Mouse (Mus musculus) CH12F3 (cell line): ENCODE data around the gene Best1.

ENCODE experiments used
- in situ Hi-C: fragments of 300-500 bp; cut with MboI; formaldehyde crosslinking; loops from 2 replicates; pipeline ENCODE4 v1.14.3; 2020; ENCODE audit warnings: low sequenced_read_pairs

Best1 gene

GRCm38 (mm10) chr19:9968081-9968787 is 33.2 kb downstream of the Best1 start:
- in situ Hi-C loops: no loop called here

DNA sequence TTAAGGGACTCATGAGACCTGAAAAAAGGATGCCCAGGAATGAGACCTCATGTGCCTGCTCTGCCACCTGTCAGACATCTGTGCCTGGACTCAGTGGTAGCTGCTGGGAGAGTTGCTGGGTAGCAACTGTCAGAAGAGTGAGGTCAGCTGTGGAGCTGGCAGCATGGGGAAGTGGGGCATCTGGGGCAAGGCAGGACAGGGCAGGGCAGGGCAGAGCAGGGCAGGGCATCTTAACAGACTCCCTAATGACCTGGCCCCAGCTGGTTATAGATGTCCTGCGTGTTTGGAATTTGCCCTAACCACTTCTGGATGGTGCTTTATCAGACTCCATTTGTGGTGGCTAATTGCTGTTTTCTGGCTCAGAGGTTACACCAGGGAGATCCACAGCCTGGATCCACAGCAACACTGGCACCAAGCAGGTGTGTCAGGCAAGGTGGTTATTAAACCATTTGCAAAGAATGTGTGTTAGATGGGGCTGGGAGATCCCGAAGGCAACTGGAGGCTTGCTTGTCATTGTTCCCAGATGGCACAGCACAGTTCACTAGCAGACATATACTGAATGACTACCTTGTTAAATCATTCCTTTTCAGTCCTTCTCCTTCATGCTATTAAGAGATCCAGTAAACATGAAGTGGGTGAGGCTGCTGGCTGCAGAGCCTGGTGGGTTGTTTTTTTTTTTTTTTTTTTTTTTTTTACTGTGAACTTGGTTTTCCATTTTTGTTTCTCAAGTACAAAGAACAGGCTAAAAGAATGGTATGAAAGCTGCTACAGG is 35.2 kb downstream of the Best1 start:
- in situ Hi-C loops: no loop called here

DNA sequence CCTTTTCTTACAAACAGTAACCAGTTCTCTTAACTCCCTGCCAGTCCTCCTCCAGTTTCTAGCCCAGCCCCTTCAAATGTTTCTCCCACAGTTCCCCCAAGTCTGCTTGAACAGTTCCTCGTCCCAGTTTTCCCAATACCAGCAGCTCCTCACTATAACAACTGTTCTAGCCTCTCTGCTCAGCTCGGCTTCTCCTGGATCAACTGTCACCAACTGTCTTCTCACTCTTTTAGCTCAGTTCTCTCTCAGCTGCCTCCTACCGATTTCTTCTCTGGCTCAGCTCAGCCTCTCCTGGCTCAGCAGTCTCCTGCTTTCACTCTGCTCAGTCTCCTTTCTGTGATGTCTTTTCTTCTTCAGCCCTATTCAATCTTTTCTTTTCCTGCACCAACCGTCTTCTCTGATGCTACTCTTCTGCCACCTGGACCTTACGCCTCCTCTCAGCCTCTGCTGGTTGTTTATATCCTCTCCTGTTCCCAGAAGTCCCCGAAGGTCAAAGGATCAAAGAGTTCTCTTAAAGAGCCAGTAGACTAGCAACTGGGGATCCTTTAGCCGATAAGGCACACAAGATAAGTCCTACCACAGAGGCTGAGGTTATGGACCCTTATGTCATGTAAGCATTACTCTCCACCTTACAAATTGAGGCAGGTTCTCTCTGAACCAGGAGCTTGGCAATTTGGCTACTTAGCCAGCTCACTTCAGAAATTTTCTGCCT is 37.1 kb downstream of the Best1 start:
- in situ Hi-C loops: no loop called here

- in situ Hi-C loops: no loop called here
These were observed 40.7 kb downstream of the Best1 start for GRCm38 (mm10) chr19:9960769-9961168.

- in situ Hi-C loops: no loop called here
These were observed 43.5 kb downstream of the Best1 start for GRCm38 (mm10) chr19:9957965-9958364.

DNA sequence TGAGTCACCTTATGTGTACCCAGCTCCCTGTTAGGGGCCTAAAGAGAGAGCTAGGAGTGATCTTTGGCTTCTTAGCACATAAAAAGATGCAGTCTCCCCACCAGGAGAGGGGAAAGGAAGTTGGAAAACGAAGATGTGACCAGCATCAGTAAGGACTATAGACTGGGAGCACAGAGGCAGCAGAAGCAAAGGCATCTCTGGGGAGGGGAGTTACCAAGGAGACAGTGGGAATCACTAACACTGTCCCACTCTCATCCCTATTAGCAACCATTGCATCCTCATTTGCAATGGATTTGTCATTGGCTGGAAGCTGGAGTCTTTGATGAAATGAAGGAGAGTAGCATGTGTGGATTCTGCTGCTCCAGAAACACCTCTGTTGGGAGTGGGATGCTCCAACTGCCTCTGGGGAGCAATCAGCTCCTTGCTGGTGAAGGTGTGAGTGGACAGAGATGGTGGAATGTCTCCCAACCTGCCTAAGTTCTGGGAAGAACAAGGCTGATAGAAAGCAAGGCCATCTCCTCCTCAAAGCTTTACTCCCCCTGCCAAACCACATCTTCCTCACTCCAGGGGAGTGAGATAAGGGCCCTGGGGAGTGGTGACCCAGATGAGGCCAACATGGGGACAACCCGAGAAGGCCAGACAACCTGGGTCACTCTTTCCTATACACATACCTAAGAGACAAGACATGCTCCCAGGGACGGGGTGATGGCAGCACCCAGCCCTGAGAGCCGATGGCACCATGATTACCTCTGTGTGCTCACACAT is 44.6 kb downstream of the Best1 start:
- in situ Hi-C loops: no loop called here

DNA sequence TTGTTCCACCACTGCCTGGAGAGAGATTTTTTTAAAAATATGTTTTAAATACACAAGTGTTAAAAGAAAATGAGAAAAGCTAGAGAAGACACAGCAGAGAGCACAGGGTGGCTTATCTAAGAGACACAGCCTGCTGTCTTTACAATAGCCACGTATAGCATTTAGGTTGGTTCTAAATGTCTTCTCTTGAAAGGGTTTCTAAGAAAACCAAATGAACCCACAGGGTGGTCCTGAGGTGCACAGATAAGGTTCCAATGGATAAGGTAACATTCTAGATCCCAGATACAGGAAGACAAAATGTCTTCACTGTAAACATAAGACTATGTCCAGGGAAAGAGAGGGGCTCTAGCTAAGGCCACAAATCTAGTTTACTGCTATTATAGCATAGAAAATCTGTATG is 46.0 kb downstream of the Best1 start:
- in situ Hi-C loops: no loop called here

GRCm38 (mm10) chr19:9954811-9955202 is 46.6 kb downstream of the Best1 start:
- in situ Hi-C loops: no loop called here

DNA sequence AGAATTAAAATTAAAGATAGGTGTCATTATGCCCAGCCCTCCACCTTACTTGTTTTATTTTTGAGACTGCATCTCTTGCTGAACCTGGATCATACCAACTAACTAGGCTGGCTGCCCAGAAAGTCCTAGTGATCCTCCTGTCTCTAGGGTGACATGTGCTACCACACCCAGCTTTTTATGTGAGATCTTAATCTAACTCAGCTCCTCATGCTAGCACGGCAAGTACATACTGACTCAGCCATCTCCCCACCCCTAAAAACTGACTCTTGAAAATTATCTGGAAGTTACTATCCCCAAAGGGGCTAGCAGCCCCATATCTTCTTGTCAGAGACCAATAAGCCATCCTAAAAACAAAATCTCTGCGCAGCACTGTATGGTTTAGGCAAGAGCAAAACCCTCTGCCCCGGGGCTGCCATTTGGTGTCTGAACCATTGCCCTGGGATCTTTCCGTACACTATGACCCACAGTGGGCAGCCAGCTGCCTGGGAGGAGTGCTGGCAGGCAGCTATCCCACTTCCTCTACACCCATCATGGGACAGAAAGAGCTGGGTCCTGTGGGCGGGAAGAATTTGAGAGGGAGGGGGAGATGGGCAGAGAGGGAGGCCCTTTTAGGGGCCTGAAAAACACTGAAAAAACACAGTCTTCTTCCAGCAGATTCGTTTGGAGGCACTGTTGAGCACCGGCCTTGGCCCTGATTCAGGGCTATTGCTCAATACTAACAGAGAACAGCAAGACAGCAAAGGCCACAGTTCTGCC is 47.2 kb downstream of the Best1 start:
- in situ Hi-C loops: no loop called here

GRCm38 (mm10) chr19:9952912-9953311 is 48.5 kb downstream of the Best1 start:
- in situ Hi-C loops: no loop called here

GRCm38 (mm10) chr19:9952390-9952789 is 49.0 kb downstream of the Best1 start:
- in situ Hi-C loops: no loop called here

GRCm38 (mm10) chr19:9946986-9947385 is 54.4 kb downstream of the Best1 start:
- in situ Hi-C loops: no loop called here

DNA sequence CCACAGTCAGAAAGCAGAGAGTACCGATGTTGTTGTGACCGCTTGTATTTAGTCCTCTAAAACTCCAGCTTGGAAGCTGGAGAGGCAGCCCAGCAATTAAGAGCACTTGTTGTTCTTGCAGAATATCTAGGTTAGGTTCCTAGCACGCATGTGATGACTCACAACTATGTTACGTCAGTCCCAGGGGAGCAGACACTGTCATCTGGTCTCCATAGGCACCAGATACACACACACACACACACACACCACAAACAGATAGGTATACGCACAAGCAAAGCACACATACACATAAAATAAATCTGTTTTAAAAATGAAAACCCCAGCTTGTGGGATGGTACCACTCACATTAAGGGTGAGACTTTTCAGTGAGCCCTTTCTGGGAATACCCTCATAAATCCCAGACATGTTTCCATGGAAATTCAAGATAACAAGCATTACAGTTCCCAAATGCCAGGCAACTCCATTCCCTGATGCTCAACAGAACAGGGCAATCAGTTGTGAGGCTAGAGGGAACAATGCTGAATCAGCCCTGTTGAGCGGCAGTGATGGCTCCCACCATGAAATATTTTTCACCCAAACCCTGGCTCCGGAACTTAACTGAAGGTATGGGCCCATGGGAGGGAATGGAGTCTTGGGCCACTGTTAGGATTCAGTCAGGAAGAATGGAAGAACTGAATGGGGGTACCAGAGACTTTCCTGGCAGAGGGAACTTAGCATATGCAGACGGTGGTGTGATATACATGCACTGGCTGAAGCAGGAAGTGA is 55.5 kb downstream of the Best1 start:
- in situ Hi-C loops: no loop called here

- in situ Hi-C loops: no loop called here
These were observed 58.6 kb downstream of the Best1 start for GRCm38 (mm10) chr19:9942539-9943533.

- in situ Hi-C loops: no loop called here
These were observed 59.6 kb downstream of the Best1 start for GRCm38 (mm10) chr19:9941809-9942208.

DNA sequence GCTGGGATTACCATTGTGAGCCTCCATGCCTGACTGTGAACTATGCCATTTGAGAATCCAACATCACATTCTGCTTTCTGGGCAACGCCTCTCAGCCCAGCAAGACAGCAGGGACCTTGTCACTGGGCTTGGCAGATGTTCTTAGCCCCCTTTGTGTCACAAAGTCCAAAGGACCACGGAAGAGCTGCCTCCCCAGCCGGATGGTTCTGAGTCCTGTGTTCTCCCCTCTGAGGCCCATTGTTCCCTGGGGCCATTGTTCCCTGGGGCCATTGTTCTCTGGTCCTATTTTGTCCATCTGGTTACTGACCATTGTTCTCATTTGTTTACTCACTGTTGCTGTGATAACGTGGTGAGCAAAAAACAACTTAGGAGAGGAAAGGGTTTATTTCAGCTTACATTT is 60.5 kb downstream of the Best1 start:
- in situ Hi-C loops: no loop called here

GRCm38 (mm10) chr19:9939841-9940240 is 61.6 kb downstream of the Best1 start:
- in situ Hi-C loops: no loop called here

DNA sequence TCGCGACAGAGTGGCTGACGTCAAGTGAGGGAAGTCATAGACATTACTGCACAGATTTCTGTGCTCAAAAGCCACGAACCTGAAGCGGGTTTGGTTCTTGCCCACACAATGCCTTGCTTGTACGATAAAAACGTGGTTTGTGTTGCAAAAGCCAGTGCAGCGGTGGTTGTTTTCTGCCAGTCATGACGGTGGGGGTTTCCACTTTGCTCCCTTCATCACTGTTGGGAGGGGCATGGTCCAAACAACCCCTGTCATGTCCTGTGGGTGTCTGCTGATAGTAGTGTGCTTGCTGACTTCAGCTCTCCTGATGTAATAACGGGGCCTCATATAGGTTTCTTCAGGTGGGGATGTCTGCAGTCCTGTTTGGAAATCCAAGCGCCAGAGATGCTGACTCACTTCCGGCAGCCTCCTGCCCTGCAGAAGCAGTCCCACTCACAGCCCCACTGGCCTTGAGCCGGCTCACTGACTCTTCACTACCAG is 62.6 kb downstream of the Best1 start:
- in situ Hi-C loops: no loop called here
